Mouse (Mus musculus) limb, embryonic 11.5 days (tissue): ENCODE data around the gene Inpp4b. TPM values are rescaled to one million over a fixed set of nuclear protein-coding genes. Genes with fewer than 3 reads are reported as not detected.

Experiments
- ATAC-seq: fragments of 200-750 bp; cut with Nextera tagmentation; 2 replicates; pipeline ENCODE4 v1.8.0; 2017; ENCODE audit warnings: low read depth; ENCODE audit not compliant: insufficient number of reproducible peaks, low FRiP score, low TSS enrichment
- DNase-seq: peaks from one replicate; pipeline ENCODE4 v3.0.0-alpha.2; 2015; ENCODE audit warnings: low spot score
- H3K27ac ChIP-seq: fragments of 300-500 bp; sonication (generic); replicated peaks from 2 replicates; pipeline ENCODE4 v1.5.1; 2014; ENCODE audit warnings: low read depth, mild to moderate bottlenecking, low read length
- H3K27me3 ChIP-seq: fragments of 300-500 bp; sonication (generic); 2 replicates; pipeline ENCODE4 v1.6.1; 2014; ENCODE audit warnings: mild to moderate bottlenecking, low read length, mixed read lengths; ENCODE audit not compliant: control insufficient read depth, insufficient read depth
- H3K36me3 ChIP-seq: fragments of 300-500 bp; sonication (generic); 2 replicates; pipeline ENCODE4 v1.6.1; 2014; ENCODE audit warnings: mild to moderate bottlenecking, low read length, moderate library complexity, mixed read lengths; ENCODE audit not compliant: control insufficient read depth, insufficient read depth
- H3K4me1 ChIP-seq: fragments of 300-500 bp; sonication (generic); 2 replicates; pipeline ENCODE4 v1.6.1; 2014; ENCODE audit warnings: low read length, mixed read lengths; ENCODE audit not compliant: control insufficient read depth, insufficient read depth
- H3K4me2 ChIP-seq: fragments of 300-500 bp; sonication (generic); 2 replicates; pipeline ENCODE4 v1.6.1; 2014; ENCODE audit warnings: low read depth, mild to moderate bottlenecking, moderate library complexity; ENCODE audit not compliant: severe bottlenecking
- H3K4me3 ChIP-seq: fragments of 300-500 bp; sonication (generic); 2 replicates; pipeline ENCODE4 v1.5.1; 2014; ENCODE audit warnings: low read depth, low read length
- H3K9ac ChIP-seq: fragments of 300-500 bp; sonication (generic); 2 replicates; pipeline ENCODE4 v1.6.1; 2014; ENCODE audit warnings: mild to moderate bottlenecking, low read length
- H3K9me3 ChIP-seq: fragments of 300-500 bp; sonication (generic); 2 replicates; pipeline ENCODE4 v1.6.1; 2016; ENCODE audit warnings: low read length; ENCODE audit not compliant: control insufficient read depth
- WGBS: fragments of 180-500 bp; shearing (Covaris S2); extraction: QIAGEN DNeasy Blood & Tissue Kit; methylation state at CpG from one replicate; pipeline ENCODE4 v1.1.7; 2014; 5-methylcytosine and 5-hydroxymethylcytosine counted together
- polyA plus RNA-seq: library from polyadenylated mRNA; unstranded; fragments of >200 nt; fragmentation: Nextera tagmentation; extraction: Ambion mirVana; gene quantifications from 2 replicates; pipeline ENCODE4 v1.2.1, GENCODE M21; 2014

Gene Inpp4b
- polyA plus RNA-seq, 1 experiment from 2014 or later: 8.8 TPM

- H3K4me2 ChIP-seq: no peak overlapping the region
- H3K4me1 ChIP-seq: no peaks in the 10 kb centered on the region
- H3K9me3 ChIP-seq: no peaks in the 10 kb centered on the region
- no peaks in the 10 kb centered on the region for H3K27me3 ChIP-seq
- H3K27ac ChIP-seq: no peak overlapping the region
- ATAC-seq (no peak), DNase-seq (no peak)
- WGBS: 53% methylated on average over 1 of the region's 1 CpGs
- no peak overlapping the region for H3K9ac ChIP-seq
- no peak overlapping the region for H3K4me3 ChIP-seq
- no peaks in the 10 kb centered on the region for H3K36me3 ChIP-seq
Measured at GRCm38 (mm10) chr8:81707436-81707835, 365.1 kb downstream of the Inpp4b start.

DNA sequence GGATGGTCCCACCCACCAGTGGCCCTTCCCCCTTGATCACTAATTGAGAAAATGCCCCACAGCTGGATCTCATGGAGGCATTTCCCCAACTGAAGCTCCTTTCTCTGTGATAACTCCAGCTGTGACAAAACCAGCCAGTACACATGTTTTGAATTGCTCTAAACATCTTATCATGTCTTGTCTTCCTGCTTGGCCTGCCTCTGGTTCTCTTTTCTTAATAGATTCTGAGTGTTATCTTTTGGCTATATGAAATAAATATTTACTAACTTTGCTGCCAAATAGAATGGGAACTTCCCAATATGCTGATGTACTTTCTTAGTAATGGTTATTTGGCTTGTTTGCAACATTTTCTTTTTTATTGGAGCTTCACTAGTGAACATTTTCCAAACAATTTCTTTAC lies 389.0 kb downstream of the Inpp4b start:
- Histone ChIP-seq H3K9ac (no peak overlapping the region), H3K4me1 (no peaks in the 10 kb centered on the region), H3K27ac (no peak overlapping the region), H3K4me2 (no peak overlapping the region), H3K27me3 (no peaks in the 10 kb centered on the region), H3K36me3 (no peaks in the 10 kb centered on the region), H3K4me3 (no peak overlapping the region), H3K9me3 (no peaks in the 10 kb centered on the region)
- ATAC-seq (no peak), DNase-seq (no peak)

DNA sequence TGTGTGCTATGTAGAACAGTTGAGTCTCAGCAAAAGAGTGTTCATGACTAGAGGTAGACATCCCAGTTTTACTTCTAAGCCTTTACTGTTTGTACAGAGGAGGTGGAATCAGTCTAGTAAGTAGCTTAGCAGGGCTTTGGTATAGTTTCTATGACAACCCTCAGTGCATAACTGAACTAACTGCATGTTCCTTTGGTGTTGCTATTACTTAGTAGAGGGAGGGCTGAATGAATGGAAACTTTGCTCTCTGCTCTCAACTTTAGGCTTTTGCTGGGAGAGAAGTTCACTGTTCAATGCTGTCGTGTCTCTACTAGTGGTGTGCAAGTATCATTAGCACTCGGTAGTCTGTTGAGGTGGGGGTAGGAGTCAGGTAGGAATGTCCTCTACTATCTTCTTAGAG lies 393.3 kb downstream of the Inpp4b start:
- ATAC-seq: no peak
- Histone ChIP-seq H3K4me1 (no peaks in the 10 kb centered on the region), H3K9ac (no peak overlapping the region), H3K4me3 (no peak overlapping the region), H3K9me3 (no peaks in the 10 kb centered on the region), H3K27ac (no peak overlapping the region), H3K27me3 (no peaks in the 10 kb centered on the region), H3K36me3 (no peaks in the 10 kb centered on the region), H3K4me2 (no peak overlapping the region)
- 92% methylated on average over 2 of the region's 2 CpGs for WGBS
- no peak for DNase-seq

DNA sequence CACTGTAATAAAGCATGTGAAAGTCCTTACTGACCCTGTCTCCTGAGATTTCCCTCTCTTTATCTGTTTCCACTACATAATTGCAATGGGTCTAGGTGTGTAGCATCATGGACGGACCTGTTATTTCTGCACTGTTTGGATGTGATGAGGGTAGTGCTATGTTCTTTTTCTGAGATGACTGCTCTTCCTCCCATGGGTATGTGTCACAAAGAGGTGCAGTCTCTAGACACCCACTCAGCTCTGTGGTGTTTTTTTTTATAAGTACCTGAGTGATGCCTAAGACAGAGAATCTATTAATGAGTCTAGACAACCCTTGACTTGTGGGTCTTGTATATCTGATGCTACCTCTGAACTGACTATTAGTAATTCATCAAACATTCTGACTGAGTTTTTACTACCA lies 393.7 kb downstream of the Inpp4b start:
- no peak overlapping the region for H3K4me3 ChIP-seq
- WGBS: 89% methylated on average over 1 of the region's 1 CpGs
- H3K27me3 ChIP-seq: no peaks in the 10 kb centered on the region
- no peak overlapping the region for H3K27ac ChIP-seq
- H3K4me1 ChIP-seq: no peaks in the 10 kb centered on the region
- no peak for ATAC-seq
- no peak overlapping the region for H3K4me2 ChIP-seq
- H3K36me3 ChIP-seq: no peaks in the 10 kb centered on the region
- H3K9me3 ChIP-seq: no peaks in the 10 kb centered on the region
- no peak for DNase-seq
- no peak overlapping the region for H3K9ac ChIP-seq

GRCm38 (mm10) chr8:81742588-81742987 lies 400.2 kb downstream of the Inpp4b start:
- H3K27ac ChIP-seq: no peak overlapping the region
- no peaks in the 10 kb centered on the region for H3K9me3 ChIP-seq
- WGBS: 83% methylated on average over 7 of the region's 7 CpGs
- no peaks in the 10 kb centered on the region for H3K27me3 ChIP-seq
- ATAC-seq (no peak), DNase-seq (no peak)
- H3K4me1 ChIP-seq: no peaks in the 10 kb centered on the region
- H3K4me3 ChIP-seq: no peak overlapping the region
- H3K36me3 ChIP-seq: no peaks in the 10 kb centered on the region
- no peak overlapping the region for H3K9ac ChIP-seq
- H3K4me2 ChIP-seq: no peak overlapping the region

DNA sequence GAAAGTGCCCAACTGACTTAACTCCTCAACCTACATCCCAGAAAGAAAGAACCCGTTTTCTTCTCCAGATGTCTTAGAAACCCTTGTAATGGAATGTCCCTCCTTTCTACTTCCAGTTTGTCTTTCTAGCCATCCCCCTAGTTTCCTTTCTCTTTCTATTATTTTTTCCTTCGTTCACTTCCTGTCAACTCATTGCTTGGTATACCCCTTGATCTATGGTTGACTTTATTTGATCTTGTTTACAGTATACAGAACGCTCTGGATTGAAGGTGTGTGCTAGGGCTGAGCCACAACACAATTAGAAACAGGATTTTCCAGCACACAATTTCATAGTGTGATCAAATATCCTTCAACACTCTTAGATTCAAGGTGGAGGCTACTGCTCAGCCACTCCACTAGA lies 400.7 kb downstream of the Inpp4b start:
- DNase-seq: no peak
- no peak for ATAC-seq
- Histone ChIP-seq H3K36me3 (no peaks in the 10 kb centered on the region), H3K9ac (no peak overlapping the region), H3K4me2 (no peak overlapping the region), H3K27me3 (no peaks in the 10 kb centered on the region), H3K27ac (no peak overlapping the region), H3K4me3 (no peak overlapping the region), H3K4me1 (no peaks in the 10 kb centered on the region), H3K9me3 (no peaks in the 10 kb centered on the region)
- 79% methylated on average over 3 of the region's 3 CpGs for WGBS

DNA sequence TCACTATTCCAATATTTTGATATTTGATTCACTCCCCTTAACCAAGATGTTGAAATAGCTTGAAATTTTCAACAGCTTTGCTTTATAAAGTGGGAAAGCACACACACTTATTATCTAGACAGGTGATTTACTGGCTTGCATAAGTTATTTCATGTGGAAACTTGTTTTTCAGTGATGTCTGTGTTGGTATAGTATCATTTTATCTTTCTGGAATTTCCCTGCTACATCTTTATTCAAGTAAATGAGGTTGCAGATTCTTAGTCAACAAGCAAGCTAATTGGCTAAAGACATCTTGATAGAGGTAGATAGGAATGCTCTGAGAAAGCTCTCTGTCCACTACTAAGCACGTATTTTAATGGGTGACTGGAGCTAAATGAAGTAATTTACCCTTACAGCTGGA lies 403.1 kb downstream of the Inpp4b start:
- WGBS: 57% methylated on average over 1 of the region's 1 CpGs
- DNase-seq: no peak
- Histone ChIP-seq H3K36me3 (no peaks in the 10 kb centered on the region), H3K9ac (no peak overlapping the region), H3K27me3 (no peaks in the 10 kb centered on the region), H3K9me3 (no peaks in the 10 kb centered on the region), H3K27ac (no peak overlapping the region), H3K4me3 (no peak overlapping the region), H3K4me1 (no peaks in the 10 kb centered on the region), H3K4me2 (no peak overlapping the region)
- no peak for ATAC-seq

DNA sequence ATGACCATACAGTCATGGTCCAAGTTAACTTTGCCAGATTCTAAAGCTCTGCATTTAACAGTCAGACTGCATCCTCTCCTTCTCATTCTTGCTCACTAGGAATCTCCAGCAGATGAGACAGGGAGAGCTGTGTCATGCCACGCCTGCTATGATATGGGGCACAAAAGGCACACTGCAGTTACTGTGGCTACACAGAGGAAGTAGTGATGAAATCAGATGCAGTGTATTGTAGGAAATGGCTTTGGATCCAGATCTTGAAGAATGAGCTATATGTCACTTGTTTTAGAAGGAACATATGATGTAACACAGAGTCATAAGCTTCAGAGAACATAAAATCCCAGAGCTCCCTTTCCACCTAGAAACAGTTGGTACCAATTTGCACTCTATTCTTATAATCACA lies 408.8 kb downstream of the Inpp4b start:
- no peak overlapping the region for H3K4me3 ChIP-seq
- ATAC-seq (no peak), DNase-seq (no peak)
- H3K9me3 ChIP-seq: no peaks in the 10 kb centered on the region
- no peaks in the 10 kb centered on the region for H3K36me3 ChIP-seq
- H3K27ac ChIP-seq: no peak overlapping the region
- H3K4me2 ChIP-seq: no peak overlapping the region
- H3K4me1 ChIP-seq: no peaks in the 10 kb centered on the region
- H3K9ac ChIP-seq: no peak overlapping the region
- H3K27me3 ChIP-seq: no peaks in the 10 kb centered on the region
- WGBS: 63% methylated on average over 1 of the region's 1 CpGs

DNA sequence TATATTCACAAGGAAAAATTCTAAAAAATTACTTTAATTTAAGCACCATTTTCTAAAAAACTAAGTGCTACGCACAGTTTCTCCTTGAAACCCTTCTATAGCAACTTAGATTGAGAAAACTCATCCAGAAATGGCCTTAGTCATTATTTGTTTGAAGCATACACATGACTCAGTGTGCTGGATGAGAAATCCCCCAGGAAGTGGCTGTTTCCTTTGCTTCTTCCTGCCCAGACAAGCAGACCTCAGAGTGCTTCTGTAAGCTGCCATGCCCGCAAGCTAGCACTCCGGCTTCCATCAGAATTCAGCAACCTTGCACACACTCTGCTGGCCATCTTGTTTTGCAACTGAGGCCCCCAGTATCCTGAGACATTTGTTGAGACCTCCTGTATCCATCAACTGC lies 414.3 kb downstream of the Inpp4b start:
- Histone ChIP-seq H3K4me2 (no peak overlapping the region), H3K9ac (no peak overlapping the region), H3K27ac (no peak overlapping the region), H3K27me3 (no peaks in the 10 kb centered on the region), H3K4me3 (no peak overlapping the region), H3K9me3 (no peaks in the 10 kb centered on the region), H3K4me1 (no peaks in the 10 kb centered on the region), H3K36me3 (no peaks in the 10 kb centered on the region)
- 90% methylated on average over 3 of the region's 3 CpGs for WGBS
- DNase-seq (no peak), ATAC-seq (no peak)
